Mouse (Mus musculus) lung, postnatal 25 days (tissue): ENCODE measurements around the gene Ctsk.

Source experiments
- DNase-seq: peaks from one replicate; pipeline ENCODE4 v3.0.0; 2022; ENCODE audit warnings: low spot score

Ctsk gene

DNA sequence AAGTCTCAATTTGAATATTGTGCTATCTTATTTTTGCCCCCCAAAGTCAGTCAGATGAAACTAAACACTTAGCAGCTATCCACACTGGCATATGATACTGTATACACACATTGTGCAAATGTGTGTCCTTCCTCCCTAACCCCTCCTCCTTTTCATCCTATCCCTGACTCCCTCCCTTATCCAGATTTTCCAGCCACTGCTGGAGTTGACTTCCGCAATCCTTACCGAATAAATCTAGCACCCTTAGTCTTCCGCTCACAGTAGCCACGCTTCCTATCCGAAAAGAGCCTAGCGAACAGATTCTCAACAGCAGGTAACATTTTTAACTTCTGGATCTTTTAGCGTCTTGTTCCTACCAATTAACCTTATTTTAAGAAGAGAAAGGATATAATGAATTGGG is at the start of gene Ctsk:
Ctsk (plus strand) TSS at position 233 of the 400 bp plus-strand sequence.
- no peak for DNase-seq

DNA sequence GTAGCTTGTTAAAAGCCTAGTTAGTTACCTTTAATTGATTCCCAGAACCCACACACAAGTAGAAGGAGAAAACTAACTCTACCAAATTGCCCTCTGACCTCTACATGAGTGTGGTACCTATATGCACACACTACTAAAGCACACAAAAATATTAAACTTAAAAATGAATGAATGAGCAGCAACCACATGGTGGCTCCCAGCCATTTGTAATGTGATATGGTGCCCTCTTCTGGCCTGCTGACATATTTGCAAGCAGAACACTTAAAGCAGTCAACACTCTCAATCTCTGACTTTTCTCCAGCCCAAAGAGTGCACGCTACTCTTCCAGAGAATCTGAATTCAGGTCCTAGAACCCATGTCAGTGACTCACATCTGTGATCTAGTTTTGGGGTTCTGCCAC is 48.6 kb upstream of the Ctsk start:
- peak; percentile 59 for DNase-seq

DNA sequence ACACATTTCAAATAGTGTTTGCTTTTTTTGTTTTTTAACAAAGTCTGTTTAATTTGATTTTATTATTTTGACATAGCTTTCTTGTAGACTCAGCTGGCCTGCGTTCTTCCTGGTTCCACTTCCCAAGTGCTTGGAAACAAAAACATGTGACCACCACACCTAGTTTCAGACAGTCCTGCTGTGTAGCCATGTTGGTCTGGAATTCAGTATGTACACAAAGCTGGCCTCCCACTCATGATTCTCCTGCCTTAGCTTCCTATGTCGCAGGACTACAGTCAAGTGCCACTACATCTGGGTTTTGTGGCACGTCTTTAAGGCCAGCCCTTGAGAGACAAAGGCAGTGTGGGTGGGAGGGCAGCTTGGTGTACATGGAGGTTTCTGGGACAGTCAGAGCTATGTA is 48.1 kb upstream of the Ctsk start:
- peak; percentile 34 for DNase-seq

DNA sequence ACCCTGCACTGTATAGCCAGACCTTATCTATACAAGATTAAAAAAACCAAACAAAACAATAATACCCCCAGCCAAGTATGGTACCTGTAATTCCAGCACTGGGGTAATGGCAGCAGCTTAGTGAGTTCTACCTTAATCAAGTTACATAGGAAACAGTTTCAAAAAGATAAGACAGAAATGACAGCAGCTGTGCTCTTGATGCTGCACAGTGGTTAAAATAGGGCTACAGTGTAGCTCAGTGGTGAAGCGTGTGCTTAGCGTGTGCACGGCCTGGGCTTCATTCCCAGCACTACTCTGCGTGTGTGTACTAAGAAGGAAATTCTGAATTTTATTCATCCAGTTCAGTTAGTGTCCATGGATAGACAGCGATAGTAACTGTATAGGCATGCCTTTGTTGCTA is 42.7 kb upstream of the Ctsk start:
- no peak for DNase-seq

DNA sequence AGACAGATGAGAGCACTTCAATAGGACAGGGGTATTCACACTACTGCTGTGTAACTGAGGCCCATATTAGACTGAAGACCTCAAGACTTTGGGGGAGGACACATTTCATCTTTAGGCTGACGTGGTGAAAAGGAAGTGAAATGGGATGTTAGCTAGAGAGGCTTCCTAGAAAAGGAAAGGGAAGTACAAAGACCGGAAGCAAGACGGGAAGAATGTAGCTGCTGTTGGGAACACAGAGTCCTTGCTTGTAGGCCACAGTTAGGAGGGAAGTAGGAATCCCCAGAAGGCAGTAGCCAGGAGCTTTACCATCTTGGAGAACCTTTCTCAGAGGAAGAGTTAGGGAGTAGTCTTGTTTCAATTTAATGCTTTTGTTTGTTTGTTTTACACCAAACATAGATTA is 41.3 kb upstream of the Ctsk start:
- DNase-seq, result peak; percentile 35

DNA sequence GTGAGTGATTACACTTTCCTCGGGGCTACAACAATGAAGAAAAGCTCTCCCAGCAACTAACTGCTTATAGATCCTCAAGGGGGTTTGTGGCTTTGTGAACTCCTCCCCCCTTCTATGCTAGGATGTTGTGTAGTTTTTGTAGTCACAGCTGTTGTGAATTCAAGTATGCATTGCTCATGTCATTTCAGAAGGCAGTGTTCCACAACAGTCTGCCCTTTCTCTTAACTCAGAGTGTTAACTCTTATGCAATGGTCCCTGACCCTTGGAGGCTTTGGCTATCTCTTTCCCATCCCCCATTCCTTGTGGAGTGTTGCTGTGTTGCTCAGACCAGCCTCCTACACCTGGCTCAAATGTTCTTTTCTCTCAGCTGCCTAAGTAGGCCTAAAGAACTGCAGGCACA is 39.7 kb upstream of the Ctsk start:
- DNase-seq, result no peak

DNA sequence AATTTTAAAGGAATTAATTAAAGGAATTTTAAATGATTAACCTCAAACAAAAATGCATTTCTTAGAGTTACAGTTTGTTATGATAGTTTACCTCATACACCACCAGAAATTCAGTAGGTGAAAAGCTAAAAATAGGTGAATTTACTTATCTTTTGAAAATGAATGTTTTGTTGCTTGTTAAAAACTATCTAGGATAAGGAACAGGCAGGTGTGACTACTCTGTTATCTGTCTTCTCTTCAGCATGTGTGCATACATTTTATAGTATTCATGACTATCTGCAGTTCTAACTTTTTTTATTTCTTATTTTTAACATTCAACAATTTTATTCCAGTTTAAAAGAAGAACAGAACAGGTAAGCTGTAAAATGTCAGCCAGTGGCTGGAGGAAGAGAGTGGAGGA is 35.2 kb upstream of the Ctsk start:
- no peak for DNase-seq

DNA sequence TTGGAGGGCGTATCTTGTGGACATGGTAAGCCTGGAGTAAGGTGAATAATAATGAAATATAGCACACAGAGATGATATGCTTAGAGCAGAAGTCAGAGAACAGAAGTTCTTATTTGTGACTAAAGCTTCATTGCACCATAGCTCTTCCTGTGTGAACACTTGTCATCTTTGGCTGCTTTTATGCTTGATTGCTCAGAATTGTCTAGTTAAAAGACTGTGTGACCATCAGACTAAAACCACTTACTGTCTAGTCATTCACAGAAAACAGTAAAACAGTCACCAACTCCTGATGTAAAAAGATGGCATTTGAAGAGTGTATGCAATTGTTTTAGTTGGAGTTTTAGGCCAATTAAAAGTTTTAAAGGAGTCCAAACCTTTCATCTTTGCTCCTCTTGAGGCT is 20.1 kb upstream of the Ctsk start:
- no peak for DNase-seq

DNA sequence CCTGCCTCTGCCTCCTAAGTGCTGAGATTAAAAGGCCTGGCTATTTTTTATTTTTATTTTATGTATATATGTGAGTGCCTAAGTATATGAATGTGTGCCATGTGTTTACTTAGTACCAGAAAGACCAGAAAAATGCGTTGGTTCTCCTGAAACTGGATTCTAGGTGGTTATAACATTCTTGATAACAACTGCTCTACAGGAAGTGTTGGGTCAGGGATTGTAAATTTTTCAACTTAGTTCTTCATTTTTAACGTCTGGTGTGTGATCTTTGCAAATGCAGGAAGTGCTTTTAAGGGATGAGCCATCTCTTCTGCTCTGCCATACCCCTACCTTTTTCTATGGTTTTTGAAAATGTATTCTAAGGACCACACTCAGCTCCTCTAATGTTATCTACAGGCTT is 12.6 kb upstream of the Ctsk start:
- no peak for DNase-seq

DNA sequence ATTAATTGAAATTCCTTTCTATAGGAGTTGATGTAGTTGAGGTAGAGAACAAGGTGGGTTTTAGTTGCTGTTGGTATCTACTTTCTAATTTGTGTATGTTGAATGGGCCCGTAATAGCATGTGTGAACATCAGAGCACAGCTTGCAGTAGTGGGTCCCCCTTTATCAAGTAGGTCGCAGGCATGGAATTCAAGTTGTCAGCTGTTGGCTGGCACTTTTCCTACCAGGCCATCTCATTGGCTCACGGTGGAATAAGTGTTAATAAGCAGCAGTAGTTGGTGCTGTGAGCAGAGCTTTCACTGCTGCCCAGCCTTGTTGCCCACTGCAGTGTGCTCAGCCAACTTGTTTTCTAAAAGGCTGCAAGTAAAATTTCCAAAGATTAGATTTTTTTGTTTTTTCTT is 10.4 kb upstream of the Ctsk start:
- no peak for DNase-seq

DNA sequence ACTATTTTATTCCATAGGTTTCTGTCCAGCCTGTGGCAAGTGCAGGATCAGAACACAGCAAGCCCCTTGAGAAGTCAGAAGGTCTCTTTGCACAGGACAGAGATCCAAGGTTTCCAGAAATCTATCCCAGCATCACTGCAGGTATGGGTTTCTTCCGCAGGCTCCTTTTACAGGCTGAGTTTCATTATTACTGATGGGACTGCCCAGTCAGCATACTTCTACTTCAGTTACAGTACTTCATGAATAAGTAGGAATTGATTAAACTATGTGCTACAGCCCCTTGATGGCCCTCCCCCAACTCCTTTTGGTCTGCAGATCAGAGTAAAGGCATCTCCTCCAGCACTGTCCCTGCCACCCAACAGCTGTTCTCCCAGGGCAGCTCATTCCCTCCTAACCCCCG is 8.8 kb upstream of the Ctsk start:
- DNase-seq, result no peak

DNA sequence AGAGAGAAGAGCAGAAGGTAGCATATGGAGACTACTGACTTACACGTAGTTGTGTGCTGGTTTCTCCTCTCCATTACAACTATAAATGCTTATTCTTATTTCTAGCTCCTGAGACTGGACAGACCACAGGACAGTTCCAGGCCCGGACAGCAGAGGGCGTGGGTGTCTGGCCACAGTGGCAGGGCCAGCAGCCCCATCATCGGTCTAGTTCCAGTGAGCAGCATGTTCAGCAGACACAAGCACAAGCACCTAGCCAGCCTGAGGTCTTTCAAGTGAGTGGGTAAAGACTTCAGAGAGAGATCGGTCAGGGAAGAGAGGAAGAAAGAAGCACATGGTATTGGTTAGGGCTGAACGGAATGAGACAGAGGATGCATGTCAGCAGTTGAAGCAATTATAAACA is 4.7 kb upstream of the Ctsk start:
- DNase-seq, result peak; percentile 29

DNA sequence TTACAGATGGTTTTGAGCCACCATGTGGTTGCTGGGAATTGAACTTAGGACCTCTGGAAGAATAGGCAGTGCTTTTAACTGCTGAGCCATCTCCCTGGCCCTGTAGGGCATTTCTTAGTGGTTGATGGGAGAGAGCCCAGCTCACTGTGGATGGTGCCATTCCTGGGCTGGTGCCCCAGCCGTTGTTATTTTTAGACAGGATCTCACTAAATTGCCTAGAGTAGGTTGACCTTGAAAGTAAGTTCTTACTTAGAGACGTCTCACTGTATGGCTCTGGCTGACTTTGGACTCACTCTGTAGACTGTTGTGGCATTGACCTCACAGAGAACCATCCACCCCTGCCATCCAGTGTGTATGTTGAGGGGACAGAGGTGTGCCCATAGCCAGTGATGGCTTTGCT is 827 bp upstream of the Ctsk start:
- no peak for DNase-seq

DNA sequence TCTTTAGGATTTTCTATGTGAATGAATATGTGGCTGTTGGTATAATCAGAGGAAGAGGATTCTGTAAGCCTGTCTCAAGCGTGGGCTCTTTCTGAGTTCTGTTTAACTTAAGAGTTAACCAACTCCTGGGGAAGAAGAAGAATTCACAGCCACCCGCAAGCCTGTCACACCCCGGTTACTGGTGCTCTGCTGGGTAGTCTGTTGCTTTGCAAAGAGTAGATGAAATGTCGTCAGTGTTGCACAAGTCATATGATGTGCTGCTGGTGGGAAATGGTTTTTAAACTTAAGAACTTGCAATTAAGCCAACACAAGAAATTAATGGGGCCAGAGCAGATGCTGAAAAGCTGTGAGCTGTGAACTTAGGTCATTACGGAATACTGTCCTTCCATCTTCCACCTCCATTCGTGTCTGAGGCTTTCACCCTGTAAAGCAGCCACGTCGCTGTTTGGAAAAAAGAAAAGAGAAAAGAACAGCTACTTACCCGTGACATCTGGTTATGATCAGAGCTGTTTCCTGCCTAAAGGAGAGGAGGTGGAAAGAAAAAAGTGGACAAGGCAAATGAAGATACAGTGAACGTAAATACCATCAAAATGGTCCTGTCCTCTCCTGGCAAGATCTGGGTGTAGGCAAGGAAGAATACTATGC is 562 bp downstream of the Ctsk start:
- DNase-seq, result peak; percentile 18

DNA sequence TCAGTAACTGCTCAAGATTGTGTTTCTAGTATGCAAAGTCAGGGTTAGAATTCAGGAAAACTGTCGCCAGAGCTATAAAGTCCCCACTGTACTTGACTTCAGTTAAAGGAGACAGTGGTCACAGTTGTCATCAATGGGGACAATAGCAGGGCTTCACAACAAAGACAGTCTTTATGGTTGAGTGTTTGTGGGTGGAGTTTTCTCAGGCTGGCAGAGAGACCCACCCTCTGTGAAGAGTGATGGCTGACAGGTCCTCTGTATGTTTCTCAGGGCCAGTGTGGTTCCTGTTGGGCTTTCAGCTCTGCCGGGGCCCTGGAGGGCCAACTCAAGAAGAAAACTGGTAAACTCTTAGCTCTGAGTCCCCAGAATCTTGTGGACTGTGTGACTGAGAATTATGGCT is 3.3 kb downstream of the Ctsk start:
- no peak for DNase-seq

DNA sequence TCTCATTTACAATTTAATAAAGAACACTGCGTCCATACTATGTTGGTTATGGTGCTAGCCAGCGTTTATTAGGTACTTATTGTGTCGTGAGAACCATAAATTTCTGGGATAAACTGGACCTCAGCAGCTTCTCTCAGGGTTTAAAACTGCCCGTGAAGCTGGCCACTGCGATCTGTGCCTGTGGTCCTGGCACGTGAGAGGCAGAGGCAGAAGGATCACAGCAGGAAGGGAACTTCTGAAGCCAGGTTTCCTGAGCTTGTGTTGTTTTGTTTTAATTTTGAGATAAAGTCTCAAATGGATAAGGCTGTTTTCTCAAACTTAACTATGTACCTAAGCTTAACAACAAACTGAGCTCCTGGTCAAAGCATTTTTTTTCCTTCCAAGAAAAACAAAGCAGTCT is 10.3 kb downstream of the Ctsk start:
- no peak for DNase-seq

DNA sequence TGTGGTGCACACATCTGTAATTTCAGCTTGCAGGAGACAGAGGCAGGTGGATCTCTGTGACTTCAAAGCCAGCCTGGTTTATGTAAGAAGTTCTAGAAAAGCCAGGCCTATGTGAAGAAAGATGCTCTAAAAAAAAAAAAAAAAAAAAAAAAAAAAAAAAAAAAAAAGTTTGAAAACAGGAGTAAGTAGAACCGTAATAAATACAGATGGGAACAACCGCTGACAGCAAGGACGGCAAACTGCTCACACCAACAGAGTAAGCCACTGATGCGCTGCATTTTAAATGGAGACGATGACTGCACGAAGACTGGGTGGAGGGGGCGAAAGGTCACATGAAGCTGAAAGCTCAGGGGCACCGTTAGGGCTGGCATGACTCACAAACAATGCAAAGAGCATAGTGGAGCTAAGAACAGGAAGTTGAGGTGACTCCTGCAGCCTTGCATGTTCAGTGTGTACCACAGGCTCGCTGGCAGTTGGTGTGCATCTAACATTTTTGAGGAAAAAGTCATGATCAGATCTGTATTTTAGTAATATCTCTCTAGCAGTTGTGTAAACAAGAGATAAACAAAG is 12.6 kb downstream of the Ctsk start:
- peak; percentile 42 for DNase-seq

DNA sequence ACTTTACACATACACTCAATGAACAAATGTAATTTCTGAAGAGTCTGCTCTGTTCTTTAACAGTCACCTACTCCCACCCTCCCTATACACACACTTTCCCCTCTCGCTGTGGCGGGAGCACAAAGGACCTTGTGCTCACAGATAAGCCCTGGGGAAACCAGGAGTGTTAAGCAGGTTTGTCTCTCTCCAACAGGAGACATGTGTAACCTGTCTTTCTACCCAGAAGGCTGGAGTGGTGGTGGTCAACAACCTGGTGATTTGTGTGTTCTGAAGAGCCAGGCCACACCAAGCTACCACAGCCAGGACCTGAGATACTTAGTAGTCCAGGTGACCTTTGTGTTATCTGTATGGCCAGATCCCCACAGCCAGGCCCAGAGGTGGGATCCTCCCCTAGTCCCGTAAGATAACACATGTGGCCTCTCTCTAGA is 17.6 kb downstream of the Ctsk start:
- DNase-seq, result no peak

DNA sequence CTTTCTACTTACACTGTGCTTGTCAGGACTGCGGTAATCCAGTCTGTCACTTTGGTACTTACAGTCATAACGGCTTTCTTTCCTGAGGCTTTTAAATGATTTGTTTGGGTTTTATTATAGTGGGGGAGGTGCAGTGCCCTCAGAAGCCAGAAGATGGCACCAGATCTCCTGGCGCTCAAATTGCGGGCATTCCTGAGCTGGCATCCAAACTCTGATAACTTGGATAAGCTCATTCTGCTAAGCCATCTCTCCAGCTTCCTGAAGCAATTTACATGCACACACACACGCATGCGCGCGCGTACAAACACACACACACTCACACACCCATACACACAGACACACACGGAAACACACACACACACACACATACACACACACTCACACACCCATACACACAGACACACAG is 18.4 kb downstream of the Ctsk start:
- DNase-seq, result peak; percentile 61

DNA sequence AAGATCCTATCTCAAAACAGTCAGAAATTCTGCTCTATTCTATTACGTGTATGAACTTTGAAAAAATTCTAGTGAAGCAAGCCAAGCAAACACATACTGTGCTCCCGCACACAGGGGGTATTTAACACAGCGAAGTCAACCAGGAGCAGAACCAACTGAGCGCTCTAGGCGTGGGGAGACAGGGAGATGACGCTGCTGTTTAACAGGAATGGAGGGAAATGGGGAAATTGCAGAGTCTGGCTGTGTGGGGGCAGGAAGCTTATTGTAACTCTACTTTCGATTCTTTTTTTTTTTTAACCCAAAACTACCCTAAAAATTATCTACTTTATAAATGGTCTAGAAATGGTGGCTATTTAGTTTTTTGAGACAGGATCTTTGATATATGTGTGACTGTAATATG is 19.8 kb downstream of the Ctsk start:
- DNase-seq, result peak; percentile 34

DNA sequence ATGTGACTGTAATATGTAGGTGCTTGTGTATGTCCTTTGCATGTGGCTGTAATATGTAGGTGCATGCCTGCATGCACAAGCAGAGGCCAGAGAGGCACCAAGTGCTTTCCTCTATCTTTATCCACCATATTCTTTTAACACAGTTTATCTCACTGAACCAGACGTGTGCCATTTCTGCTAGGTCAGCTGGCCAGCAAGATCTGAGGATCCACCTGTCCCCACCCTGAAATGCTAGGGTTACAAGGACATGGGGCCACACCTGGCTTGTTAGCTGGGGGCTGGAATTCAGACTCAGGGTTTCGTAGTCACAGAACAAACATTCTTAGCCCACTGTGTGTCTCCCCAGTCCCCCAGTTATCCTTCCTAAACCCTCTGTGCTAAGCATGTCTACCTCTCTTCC is 20.3 kb downstream of the Ctsk start:
- no peak for DNase-seq

DNA sequence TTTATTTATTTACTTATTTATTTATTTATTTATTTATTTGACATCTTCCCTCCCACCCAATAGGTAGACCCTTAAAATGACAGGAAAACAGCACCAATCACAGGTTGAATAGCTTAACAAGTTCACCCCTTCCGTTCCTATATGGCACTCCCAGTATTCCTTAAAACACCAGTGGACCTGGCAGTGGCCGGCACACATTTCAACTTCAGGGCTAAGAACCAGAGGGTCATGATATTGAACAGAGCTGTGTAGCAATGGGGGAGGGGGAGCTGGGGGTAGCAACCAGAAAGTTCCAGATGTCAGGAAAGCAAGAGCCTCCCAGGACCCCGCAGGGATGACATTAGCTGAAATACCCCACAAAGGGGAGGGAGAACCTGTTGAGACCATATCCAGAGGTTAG is 21.0 kb downstream of the Ctsk start:
- no peak for DNase-seq

DNA sequence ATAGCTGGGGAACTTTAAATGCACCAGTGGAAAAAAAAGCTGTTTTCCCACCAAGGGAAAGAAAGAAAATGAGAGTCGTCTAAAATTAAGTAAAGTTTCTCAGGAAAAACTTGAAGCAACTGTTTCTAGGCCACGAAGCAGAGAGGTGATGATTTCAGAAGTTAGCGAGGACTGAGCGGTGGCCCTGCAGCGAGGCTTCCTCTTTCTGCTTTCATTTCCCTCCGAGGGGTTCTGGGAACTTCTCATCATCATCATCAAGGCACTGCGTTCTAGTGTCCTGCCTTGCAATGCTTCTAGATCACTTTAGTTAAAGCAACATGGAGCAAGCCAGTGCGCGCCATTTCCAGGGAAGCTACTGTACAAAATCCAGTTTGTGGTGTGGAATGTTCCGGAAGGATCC is 22.1 kb downstream of the Ctsk start:
- peak; percentile 42 for DNase-seq

DNA sequence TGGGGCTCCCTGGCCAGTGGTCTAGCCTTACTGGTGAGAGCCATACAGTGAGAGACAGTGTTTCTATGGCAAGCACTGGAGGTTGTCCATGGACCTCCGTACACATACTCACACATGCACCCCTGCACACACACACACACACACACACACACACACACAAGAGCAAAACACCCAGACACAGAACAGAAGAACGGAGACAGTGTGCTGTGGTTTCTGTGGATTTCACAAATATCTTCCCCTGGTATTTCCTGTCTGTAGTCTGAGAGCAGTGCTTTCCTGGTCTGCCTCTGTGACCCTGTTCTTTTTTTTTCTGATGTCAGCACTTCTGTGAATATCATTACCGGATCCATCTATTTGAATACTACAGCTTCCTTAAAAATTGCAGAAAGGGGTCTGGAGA is 24.6 kb downstream of the Ctsk start:
- peak; percentile 51 for DNase-seq
